Mouse (Mus musculus): ENCODE results near the gene Dner. TPM values are rescaled to one million over a fixed set of nuclear protein-coding genes. Genes with fewer than 3 reads are reported as not detected.

Dner gene
- total and polyA plus RNA-seq, 3 experiments, result not detected

DNA sequence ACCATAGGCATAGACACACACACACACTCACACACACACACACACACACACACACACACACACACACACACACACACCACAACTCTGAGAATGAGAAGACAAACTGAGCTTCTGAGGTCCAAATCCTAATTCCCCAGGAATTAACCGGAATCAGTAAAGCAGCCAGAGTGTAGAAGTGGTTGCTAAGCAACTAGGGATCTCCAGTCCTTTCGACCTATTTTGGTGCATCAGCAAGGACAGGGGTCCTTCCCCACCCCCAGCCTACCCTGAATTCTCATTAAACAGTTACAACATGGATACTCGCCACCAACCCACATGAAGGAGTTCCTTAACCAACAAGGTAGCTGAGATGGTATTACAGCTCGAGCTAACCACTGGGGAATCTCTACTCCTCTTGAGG, 18.1 kb downstream of the Dner start:
- Histone ChIP-seq H3K27me3 (ENCODE audit: control insufficient read depth in 1 of 2, insufficient read depth in 2 of 2, low read length in 2 of 2) (no peaks in the 10 kb centered on the region), H3K4me1 (ENCODE audit: control insufficient read depth in 1 of 2, insufficient read depth in 2 of 2, low read length in 2 of 2) (no peaks in the 10 kb centered on the region), H3K36me3 (ENCODE audit: control insufficient read depth in 1 of 2, insufficient read depth in 2 of 2, low read length in 2 of 2) (no peaks in the 10 kb centered on the region), H3K27ac (ENCODE audit: control insufficient read depth, low read depth, low read length) (no peak overlapping the region), H3K79me2 (ENCODE audit: control insufficient read depth, insufficient read depth, low read length, poor library complexity) (no peaks in the 10 kb centered on the region), H3K9ac (ENCODE audit: control insufficient read depth, low read depth, low read length, poor library complexity, severe bottlenecking) (no peak overlapping the region), H3K9me3 (replicated peaks; ENCODE audit: insufficient read depth, low read length) (no peaks in the 10 kb centered on the region), H3K4me3 (ENCODE audit: control insufficient read depth in 1 of 2, insufficient read depth in 1 of 2, low read depth in 2 of 2, low read length in 2 of 2) (no peak overlapping the region)
- TF ChIP-seq ZKSCAN1 (IDR thresholded peaks at IDR 0.05; ENCODE audit: low read depth, low read length) (no peak), CHD1 (IDR thresholded peaks at IDR 0.05; ENCODE audit: low read depth, low read length) (no peak), USF2 (IDR thresholded peaks at IDR 0.05; ENCODE audit: borderline replicate concordance in 1 of 2, insufficient read depth in 1 of 2, low read depth in 1 of 2, low read length in 2 of 2) (no peak), MAZ (IDR thresholded peaks at IDR 0.05; ENCODE audit: low read depth, low read length) (no peak), CHD2 (IDR thresholded peaks at IDR 0.05; ENCODE audit: low read length) (no peak), USF1 (IDR thresholded peaks at IDR 0.05; ENCODE audit: low read depth, low read length) (no peak), POLR2AphosphoS5 (IDR thresholded peaks at IDR 0.05; ENCODE audit: borderline replicate concordance, low read depth, low read length) (no peak), SMC3 (IDR thresholded peaks at IDR 0.05; ENCODE audit: low read depth, low read length) (no peak), UBTF (IDR thresholded peaks at IDR 0.05; ENCODE audit: borderline replicate concordance, insufficient read depth, low read depth, low read length) (no peak)
- no peak for DNase-seq (ENCODE audit: low read depth, low spot score)

GRCm38 (mm10) chr1:84668100-84668846, 27.7 kb downstream of the Dner start:
- Histone ChIP-seq H3K9ac (ENCODE audit: control insufficient read depth, low read depth, low read length, poor library complexity, severe bottlenecking) (no peak overlapping the region), H3K4me3 (ENCODE audit: control insufficient read depth in 1 of 2, insufficient read depth in 1 of 2, low read depth in 2 of 2, low read length in 2 of 2) (no peak overlapping the region), H3K4me1 (ENCODE audit: control insufficient read depth in 1 of 2, insufficient read depth in 2 of 2, low read length in 2 of 2) (no peaks in the 10 kb centered on the region), H3K36me3 (ENCODE audit: control insufficient read depth in 1 of 2, insufficient read depth in 2 of 2, low read length in 2 of 2) (no peaks in the 10 kb centered on the region), H3K27me3 (ENCODE audit: control insufficient read depth in 1 of 2, insufficient read depth in 2 of 2, low read length in 2 of 2) (no peaks in the 10 kb centered on the region), H3K9me3 (replicated peaks; ENCODE audit: insufficient read depth, low read length) (no peaks in the 10 kb centered on the region), H3K79me2 (ENCODE audit: control insufficient read depth, insufficient read depth, low read length, poor library complexity) (no peaks in the 10 kb centered on the region), H3K27ac (ENCODE audit: control insufficient read depth, low read depth, low read length) (no peak overlapping the region)
- TF ChIP-seq CTCF (IDR thresholded peaks at IDR 0.05 in 2 of 3, conservative IDR thresholded peaks at IDR 0.05 in 1 of 3; ENCODE audit: control insufficient read depth in 1 of 3, insufficient read depth in 1 of 3, low read depth in 2 of 3, low read length in 3 of 3, poor library complexity in 1 of 3, severe bottlenecking in 1 of 3) (no peak), POLR2AphosphoS2 (IDR thresholded peaks at IDR 0.05; ENCODE audit: low read length) (no peak), TBP (IDR thresholded peaks at IDR 0.05; ENCODE audit: low read depth, low read length) (no peak), RCOR1 (IDR thresholded peaks at IDR 0.05; ENCODE audit: low read depth, low read length) (no peak), ZKSCAN1 (IDR thresholded peaks at IDR 0.05; ENCODE audit: low read depth, low read length) (no peak), BHLHE40 (IDR thresholded peaks at IDR 0.05; ENCODE audit: borderline replicate concordance, low read depth, low read length) (no peak)
- DNase-seq (ENCODE audit: low read depth, low spot score), result no peak

All from MEL (cell line).